Mouse (Mus musculus) midbrain, embryonic 14.5 days (tissue): Measurements from ENCODE around the gene Pex7. TPM values are rescaled to one million over a fixed set of nuclear protein-coding genes. Genes with fewer than 3 reads are reported as not detected.

Experiments
- ATAC-seq: fragments of 200-750 bp; cut with Nextera tagmentation; 2 replicates; pipeline ENCODE4 v1.8.0; 2017; ENCODE audit warnings: moderate number of reproducible peaks, moderate library complexity; ENCODE audit not compliant: low FRiP score, low TSS enrichment
- DNase-seq: peaks from one replicate; pipeline ENCODE4 v3.0.0-alpha.2; 2015
- H3K27ac ChIP-seq: fragments of 300-500 bp; sonication (generic); replicated peaks from 2 replicates; pipeline ENCODE4 v1.5.1; 2014; ENCODE audit warnings: mild to moderate bottlenecking, low read depth, low read length, moderate library complexity
- H3K27me3 ChIP-seq: fragments of 300-500 bp; sonication (generic); 2 replicates; pipeline ENCODE4 v1.6.1; 2014; ENCODE audit warnings: low read length, control low read depth, mixed read lengths; ENCODE audit not compliant: control insufficient read depth, insufficient read depth
- H3K36me3 ChIP-seq: fragments of 300-500 bp; sonication (generic); 2 replicates; pipeline ENCODE4 v1.6.1; 2014; ENCODE audit warnings: low read length, control low read depth; ENCODE audit not compliant: control insufficient read depth, insufficient read depth
- H3K4me1 ChIP-seq: fragments of 300-500 bp; sonication (generic); 2 replicates; pipeline ENCODE4 v1.6.1; 2014; ENCODE audit warnings: mild to moderate bottlenecking, antibody characterized with exemption, low read length, control low read depth; ENCODE audit not compliant: control insufficient read depth, insufficient read depth
- H3K4me2 ChIP-seq: fragments of 300-500 bp; sonication (generic); 2 replicates; pipeline ENCODE4 v1.6.1; 2014; ENCODE audit warnings: mild to moderate bottlenecking, low read length, moderate library complexity
- H3K4me3 ChIP-seq: fragments of 300-500 bp; sonication (generic); replicated peaks from 2 replicates; pipeline ENCODE4 v1.5.1; 2014; ENCODE audit warnings: low read depth, low read length
- H3K9ac ChIP-seq: fragments of 300-500 bp; sonication (generic); replicated peaks from 2 replicates; pipeline ENCODE4 v1.6.1; 2014; ENCODE audit warnings: mild to moderate bottlenecking, low read length, moderate library complexity
- H3K9me3 ChIP-seq: fragments of 300-500 bp; sonication (generic); 2 replicates; pipeline ENCODE4 v1.6.1; 2016; ENCODE audit warnings: low read length, control low read depth, mixed read lengths; ENCODE audit not compliant: control insufficient read depth
- WGBS: fragments of 180-500 bp; shearing (Covaris S2); extraction: QIAGEN DNeasy Blood & Tissue Kit; methylation state at CpG from one replicate; pipeline ENCODE4 v1.1.7; 2014; 5-methylcytosine and 5-hydroxymethylcytosine counted together
- polyA plus RNA-seq: library from polyadenylated mRNA; unstranded; fragments of >200 nt; fragmentation: Nextera tagmentation; extraction: Ambion mirVana; gene quantifications from 2 replicates; pipeline ENCODE4 v1.2.1, GENCODE M21; 2014

Pex7 gene
- polyA plus RNA-seq, 1 experiment from 2014 or later: 30.1 TPM

DNA sequence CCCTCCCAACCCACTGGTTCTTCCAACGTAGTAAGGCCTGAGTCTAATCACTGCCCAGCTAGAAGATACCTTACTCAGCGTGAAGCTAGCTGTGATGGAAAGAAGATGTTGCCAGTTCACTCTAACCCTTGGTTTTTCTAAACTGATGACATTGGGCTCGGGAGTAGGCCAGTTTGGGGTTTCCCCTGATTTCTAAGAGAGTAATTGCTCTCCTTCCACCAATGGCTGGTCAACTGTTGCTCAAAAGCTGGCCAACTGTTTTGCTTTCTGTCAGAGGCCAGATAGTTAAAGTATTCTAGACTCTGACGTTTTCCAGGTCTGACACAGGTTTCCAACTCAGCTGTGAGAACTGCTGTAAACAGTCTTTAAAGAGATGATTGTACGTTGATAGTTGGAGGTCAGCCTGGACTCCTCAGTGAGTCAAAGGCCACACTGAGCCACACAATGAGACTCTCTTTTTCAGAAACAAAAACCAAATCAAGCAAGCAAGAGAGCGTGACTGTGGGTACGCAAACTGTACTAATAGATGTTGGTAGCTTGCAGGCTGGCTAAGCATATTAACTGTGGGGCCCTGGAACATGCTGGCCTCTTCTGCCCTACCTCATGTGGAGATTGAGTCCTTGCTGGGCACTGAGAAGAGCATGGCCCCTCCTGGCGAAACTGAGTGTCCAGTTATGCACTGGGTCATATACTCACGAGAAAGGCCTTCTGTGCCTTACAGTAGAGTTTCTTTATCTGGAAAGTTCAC, 29.6 kb upstream of the Pex7 start:
- Histone ChIP-seq H3K27ac (no peak overlapping the region), H3K4me3 (no peak overlapping the region), H3K4me1 (no peaks in the 10 kb centered on the region; the same call in 1 of the 2 replicates), H3K9ac (no peak overlapping the region), H3K27me3 (peaks cover 19% of the 10 kb centered on the region), H3K4me2 (no peak overlapping the region), H3K9me3 (no peaks in the 10 kb centered on the region), H3K36me3 (no peaks in the 10 kb centered on the region)
- ATAC-seq (no peak), DNase-seq (no peak)
- WGBS: 68% methylated on average over 9 of the region's 9 CpGs

DNA sequence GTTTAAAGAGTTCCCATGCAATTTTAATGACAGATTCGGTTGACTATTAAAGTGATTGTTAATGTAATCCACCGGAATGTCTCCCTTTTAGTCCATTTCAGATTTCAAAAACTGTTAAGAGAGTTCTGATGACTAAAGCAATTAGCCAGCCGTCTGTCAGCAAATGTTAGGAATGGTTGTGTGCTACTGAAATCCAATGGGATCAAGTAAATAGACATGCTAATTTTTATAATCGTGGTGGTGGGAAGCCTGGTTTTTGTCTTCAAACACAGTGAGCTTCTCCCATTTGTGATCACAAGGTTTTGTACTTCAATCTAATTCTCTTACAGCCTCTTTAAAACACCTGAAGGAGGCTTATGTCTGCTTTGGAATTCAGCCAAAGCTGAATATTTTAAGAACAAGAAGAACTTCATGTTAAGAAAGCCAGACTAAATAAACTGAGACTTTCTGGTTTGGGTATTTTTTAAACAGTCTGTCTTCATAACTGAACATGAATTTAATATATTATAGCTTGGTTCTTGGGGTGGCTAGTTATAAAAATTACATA, 28.4 kb upstream of the Pex7 start:
- DNase-seq: no peak
- Histone ChIP-seq H3K27me3 (peaks cover 23% of the 10 kb centered on the region), H3K4me3 (no peak overlapping the region), H3K9ac (no peak overlapping the region), H3K4me2 (no peak overlapping the region), H3K4me1 (no peaks in the 10 kb centered on the region; the same call in 1 of the 2 replicates), H3K9me3 (no peaks in the 10 kb centered on the region), H3K27ac (no peak overlapping the region), H3K36me3 (no peaks in the 10 kb centered on the region)
- 54% methylated on average over 4 of the region's 4 CpGs for WGBS
- no peak for ATAC-seq

DNA sequence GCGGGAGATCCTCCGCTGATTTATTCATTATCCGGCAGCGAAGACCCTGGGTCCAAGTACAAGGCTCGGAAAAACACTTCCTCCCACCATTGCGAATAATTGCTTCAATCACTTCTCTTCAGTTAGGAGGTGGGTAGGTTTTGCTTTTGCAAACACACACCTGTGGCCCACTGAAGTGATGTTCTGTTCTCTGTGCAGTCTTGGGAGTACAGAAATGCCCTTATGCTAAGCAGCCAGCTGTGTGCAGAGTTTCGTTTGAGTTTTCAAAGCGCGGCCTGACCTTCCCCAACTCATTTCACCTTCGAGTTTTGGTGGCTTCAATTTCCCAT, 27.8 kb upstream of the Pex7 start:
- ATAC-seq: no peak
- peak overlapping the region; percentile 68 for H3K4me3 ChIP-seq
- peak; percentile 32 for DNase-seq
- H3K36me3 ChIP-seq: no peaks in the 10 kb centered on the region
- no peak overlapping the region; the same call in 1 of the 2 replicates for H3K9ac ChIP-seq
- H3K9me3 ChIP-seq: no peaks in the 10 kb centered on the region
- peak overlapping the region; percentile 94 for H3K4me2 ChIP-seq
- H3K27ac ChIP-seq: no peak overlapping the region
- H3K27me3 ChIP-seq: peaks cover 23% of the 10 kb centered on the region
- no peaks in the 10 kb centered on the region; the same call in 1 of the 2 replicates for H3K4me1 ChIP-seq
- WGBS: 4% methylated on average over 10 of the region's 10 CpGs

DNA sequence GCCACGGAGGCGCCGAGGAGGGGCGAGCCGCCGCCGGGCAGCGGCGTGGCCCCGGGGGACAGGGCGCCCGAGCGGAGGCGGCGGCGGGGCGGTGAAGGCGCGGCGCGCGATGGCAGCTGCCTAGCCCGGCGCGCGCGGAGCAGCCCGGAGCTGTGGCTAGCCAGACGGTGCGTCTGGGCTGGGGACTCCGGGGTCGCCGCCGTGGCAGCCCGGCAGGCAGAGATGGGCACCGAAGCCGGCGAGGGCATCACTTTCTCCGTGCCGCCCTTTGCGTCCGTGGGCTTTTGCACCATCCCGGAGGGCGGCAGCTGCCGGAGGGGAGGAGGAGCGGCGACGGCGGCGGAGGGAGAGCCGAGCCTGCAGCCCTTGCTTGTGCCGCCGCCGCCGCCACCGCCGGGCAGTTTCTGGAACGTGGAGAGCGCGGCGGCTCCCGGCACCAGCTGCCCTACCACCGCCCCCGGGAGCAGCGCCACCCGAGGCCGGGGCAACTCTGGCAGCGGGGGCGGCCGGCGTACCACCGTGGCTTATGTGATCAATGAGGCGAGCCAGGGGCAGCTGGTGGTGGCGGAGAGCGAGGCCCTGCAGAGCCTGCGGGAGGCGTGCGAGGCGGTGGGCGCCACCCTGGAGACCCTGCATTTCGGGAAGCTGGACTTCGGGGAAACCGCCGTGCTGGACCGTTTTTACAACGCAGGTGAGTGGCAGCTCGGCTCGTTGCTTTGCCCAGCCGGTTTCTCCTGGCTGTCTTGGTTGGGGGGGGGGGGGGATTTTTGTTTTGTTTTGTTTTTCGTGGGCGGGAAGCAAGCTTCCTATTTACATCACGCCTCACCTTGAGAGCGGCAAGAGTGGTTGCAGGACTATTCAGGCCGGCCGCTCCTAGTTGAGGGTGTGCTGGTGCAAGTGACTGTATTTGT, 27.1 kb upstream of the Pex7 start, which contains the start of gene Map3k5:
Map3k5 (plus strand) TSS at position 89 of the 911 bp plus-strand sequence.
- peak within 1 kb of the TSS; percentile 68 for H3K4me3 ChIP-seq
- peaks cover 23% of the 10 kb centered on the region for H3K27me3 ChIP-seq
- H3K36me3 ChIP-seq: no peaks in the 10 kb centered on the region
- H3K4me2 ChIP-seq: peak within 1 kb of the TSS; percentile 94
- peak within 1 kb of the TSS; percentile 71 for H3K9ac ChIP-seq
- H3K4me1 ChIP-seq: no peaks in the 10 kb centered on the region; the same call in 1 of the 2 replicates
- peak within 1 kb of the TSS; percentile 66 for H3K27ac ChIP-seq
- ATAC-seq (peak; percentile 83), DNase-seq (peak; percentile 79)
- H3K9me3 ChIP-seq: no peaks in the 10 kb centered on the region
- WGBS: under 1% methylated on average over 86 of the region's 95 CpGs

- Histone ChIP-seq H3K9ac (peak overlapping the region; percentile 71), H3K27me3 (peaks cover 23% of the 10 kb centered on the region), H3K4me3 (peak overlapping the region; percentile 68), H3K4me1 (no peaks in the 10 kb centered on the region; the same call in 1 of the 2 replicates), H3K36me3 (no peaks in the 10 kb centered on the region), H3K9me3 (no peaks in the 10 kb centered on the region), H3K27ac (peak overlapping the region; percentile 66), H3K4me2 (peak overlapping the region; percentile 94)
- WGBS: under 1% methylated on average over 73 of the region's 97 CpGs
- DNase-seq: peak; percentile 85
- ATAC-seq: peak; percentile 87
Observed at GRCm38 (mm10) chr10:19933511-19934383, 26.3 kb upstream of the Pex7 start.

GRCm38 (mm10) chr10:19932986-19933385, 25.5 kb upstream of the Pex7 start:
- H3K27me3 ChIP-seq: peaks cover 23% of the 10 kb centered on the region
- ATAC-seq: no peak

DNA sequence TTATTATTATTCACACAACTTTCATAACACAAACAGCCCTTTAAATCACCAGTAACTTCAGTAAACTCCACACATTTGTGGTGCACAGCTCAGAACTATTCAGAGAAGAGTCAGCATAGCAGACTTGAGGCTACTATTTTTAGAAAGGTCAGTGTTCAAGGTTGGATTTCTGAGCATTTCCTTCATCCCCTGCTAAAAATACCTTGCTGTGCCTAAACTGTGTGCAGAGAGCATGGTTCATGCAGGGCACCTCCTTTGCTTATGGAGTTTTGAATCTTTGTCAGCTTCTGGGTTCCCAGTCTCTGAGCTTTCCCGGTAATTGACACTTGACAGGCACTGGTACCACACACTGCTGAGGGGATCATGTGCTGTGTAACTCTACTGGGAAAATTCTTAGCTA, 20.7 kb upstream of the Pex7 start:
- Histone ChIP-seq H3K36me3 (no peaks in the 10 kb centered on the region), H3K4me3 (no peak overlapping the region), H3K4me2 (no peak overlapping the region), H3K9ac (no peak overlapping the region), H3K4me1 (no peaks in the 10 kb centered on the region; the same call in 1 of the 2 replicates), H3K27ac (no peak overlapping the region), H3K9me3 (no peaks in the 10 kb centered on the region), H3K27me3 (peaks cover 12% of the 10 kb centered on the region)
- 68% methylated on average over 1 of the region's 1 CpGs for WGBS
- DNase-seq: no peak
- ATAC-seq: no peak

More at GRCm38 (mm10) chr10:19932986-19933385, 25.5 kb upstream of the Pex7 start:
- H3K4me2 ChIP-seq: peak overlapping the region; percentile 94
- H3K4me3 ChIP-seq: peak overlapping the region; percentile 68; the same call in 1 of the 2 replicates
- no peak overlapping the region for H3K9ac ChIP-seq
- WGBS: 46% methylated on average over 3 of the region's 3 CpGs
- no peaks in the 10 kb centered on the region for H3K36me3 ChIP-seq
- no peaks in the 10 kb centered on the region for H3K9me3 ChIP-seq
- H3K4me1 ChIP-seq: no peaks in the 10 kb centered on the region; the same call in 1 of the 2 replicates
- no peak for DNase-seq
- no peak overlapping the region for H3K27ac ChIP-seq
